Mouse (Mus musculus) forebrain, embryonic 15.5 days (tissue): Measurements from ENCODE around the gene Proser3. TPM values are rescaled to one million over a fixed set of nuclear protein-coding genes. Genes with fewer than 3 reads are reported as not detected.

Experiments used
- ATAC-seq: fragments of 200-750 bp; cut with Nextera tagmentation; replicated peaks from 2 replicates; pipeline ENCODE4 v1.8.0; 2017; ENCODE audit warnings: mild to moderate bottlenecking, moderate TSS enrichment, moderate library complexity
- H3K27ac ChIP-seq: fragments of 300-500 bp; sonication (generic); replicated peaks from 2 replicates; pipeline ENCODE4 v1.5.1; 2015; ENCODE audit warnings: mild to moderate bottlenecking, inconsistent platforms
- H3K27me3 ChIP-seq: fragments of 300-500 bp; sonication (generic); 2 replicates; pipeline ENCODE4 v1.6.1; 2015; ENCODE audit warnings: inconsistent platforms
- H3K36me3 ChIP-seq: fragments of 300-500 bp; sonication (generic); 2 replicates; pipeline ENCODE4 v1.6.1; 2015; ENCODE audit warnings: mild to moderate bottlenecking, inconsistent platforms
- H3K4me1 ChIP-seq: fragments of 300-500 bp; sonication (generic); 2 replicates; pipeline ENCODE4 v1.6.1; 2015; ENCODE audit warnings: inconsistent platforms
- H3K4me2 ChIP-seq: fragments of 300-500 bp; sonication (generic); replicated peaks from 2 replicates; pipeline ENCODE4 v1.6.1; 2015; ENCODE audit warnings: mild to moderate bottlenecking, inconsistent platforms
- H3K4me3 ChIP-seq: fragments of 300-500 bp; sonication (generic); 2 replicates; pipeline ENCODE4 v1.5.1; 2015; ENCODE audit warnings: mild to moderate bottlenecking, inconsistent platforms
- H3K9ac ChIP-seq: fragments of 300-500 bp; sonication (generic); replicated peaks from 2 replicates; pipeline ENCODE4 v1.6.1; 2015; ENCODE audit warnings: mild to moderate bottlenecking, inconsistent platforms
- H3K9me3 ChIP-seq: fragments of 300-500 bp; sonication (generic); 2 replicates; pipeline ENCODE4 v1.6.1; 2016; ENCODE audit warnings: inconsistent platforms
- WGBS: fragments of 180-500 bp; shearing (Covaris S2); methylation state at CpG from one replicate; pipeline ENCODE4 v1.1.7; 2015; ENCODE audit warnings: mixed read lengths; 5-methylcytosine and 5-hydroxymethylcytosine counted together
- polyA plus RNA-seq: library from polyadenylated mRNA; unstranded; fragments of >200 nt; fragmentation: Nextera tagmentation; extraction: Ambion mirVana; gene quantifications from 2 replicates; pipeline ENCODE4 v1.2.1, GENCODE M21; 2015

Gene Proser3
- polyA plus RNA-seq, 1 experiment from 2014 or later: 12.3 TPM

DNA sequence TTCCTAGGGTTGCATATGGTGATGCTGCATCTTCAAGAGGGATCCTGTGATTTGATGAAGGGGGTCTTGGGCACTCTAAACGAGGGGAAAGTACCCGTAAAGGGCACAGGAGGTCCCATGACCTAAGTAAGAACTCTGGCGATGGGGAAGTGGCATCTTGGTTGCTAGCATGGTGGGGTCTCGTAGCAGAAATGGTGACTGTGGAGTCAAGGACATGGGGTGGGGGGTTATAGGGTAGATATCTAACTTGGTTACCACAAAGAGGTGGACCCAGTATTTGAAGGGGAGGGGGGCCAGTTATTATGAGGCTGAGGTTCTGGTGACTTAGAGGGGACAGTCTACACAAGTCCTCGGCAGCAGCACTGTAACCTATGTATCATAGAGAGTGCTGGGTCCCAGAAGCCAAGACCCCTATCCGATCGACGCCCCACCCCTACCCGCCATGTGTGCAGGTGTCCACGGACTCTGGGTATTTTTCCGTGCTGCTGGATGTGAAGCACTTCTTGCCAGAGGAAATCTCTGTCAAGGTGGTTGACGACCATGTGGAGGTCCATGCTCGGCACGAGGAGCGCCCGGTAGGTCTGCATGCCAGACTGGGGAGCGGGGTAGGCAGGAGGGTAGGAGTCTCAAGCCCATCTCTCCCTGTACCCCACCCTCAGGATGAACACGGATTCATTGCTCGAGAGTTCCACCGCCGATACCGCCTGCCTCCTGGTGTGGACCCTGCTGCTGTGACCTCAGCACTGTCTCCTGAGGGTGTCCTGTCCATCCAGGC, 1.9 kb upstream of the Proser3 start:
- no peak for ATAC-seq

GRCm38 (mm10) chr7:30553021-30553589, 1.0 kb upstream of the Proser3 start:
- no peaks in the 10 kb centered on the region for H3K27me3 ChIP-seq
- ATAC-seq: no peak
- peak overlapping the region; percentile 54 for H3K9ac ChIP-seq
- 2% methylated on average over 23 of the region's 23 CpGs for WGBS
- H3K4me3 ChIP-seq: peak overlapping the region; percentile 74
- H3K9me3 ChIP-seq: no peaks in the 10 kb centered on the region
- H3K27ac ChIP-seq: peak overlapping the region; percentile 99
- peak overlapping the region; percentile 94 for H3K4me2 ChIP-seq
- peaks cover 23% of the 10 kb centered on the region for H3K4me1 ChIP-seq
- peaks cover 37% of the 10 kb centered on the region for H3K36me3 ChIP-seq

More for the DNA sequence above, 1.9 kb upstream of the Proser3 start:
- peaks cover 32% of the 10 kb centered on the region for H3K36me3 ChIP-seq
- no peaks in the 10 kb centered on the region for H3K27me3 ChIP-seq
- H3K27ac ChIP-seq: no peak overlapping the region
- 87% methylated on average over 22 of the region's 22 CpGs for WGBS
- H3K4me2 ChIP-seq: peak overlapping the region; percentile 94; the same call in 1 of the 2 replicates
- peaks cover 32% of the 10 kb centered on the region for H3K4me1 ChIP-seq
- H3K4me3 ChIP-seq: peak overlapping the region; percentile 74; the same call in 1 of the 2 replicates
- H3K9me3 ChIP-seq: no peaks in the 10 kb centered on the region
- 0 out of 2 replicates have a peak overlapping the region, but pooled peaks have one; percentile 54 for H3K9ac ChIP-seq

DNA sequence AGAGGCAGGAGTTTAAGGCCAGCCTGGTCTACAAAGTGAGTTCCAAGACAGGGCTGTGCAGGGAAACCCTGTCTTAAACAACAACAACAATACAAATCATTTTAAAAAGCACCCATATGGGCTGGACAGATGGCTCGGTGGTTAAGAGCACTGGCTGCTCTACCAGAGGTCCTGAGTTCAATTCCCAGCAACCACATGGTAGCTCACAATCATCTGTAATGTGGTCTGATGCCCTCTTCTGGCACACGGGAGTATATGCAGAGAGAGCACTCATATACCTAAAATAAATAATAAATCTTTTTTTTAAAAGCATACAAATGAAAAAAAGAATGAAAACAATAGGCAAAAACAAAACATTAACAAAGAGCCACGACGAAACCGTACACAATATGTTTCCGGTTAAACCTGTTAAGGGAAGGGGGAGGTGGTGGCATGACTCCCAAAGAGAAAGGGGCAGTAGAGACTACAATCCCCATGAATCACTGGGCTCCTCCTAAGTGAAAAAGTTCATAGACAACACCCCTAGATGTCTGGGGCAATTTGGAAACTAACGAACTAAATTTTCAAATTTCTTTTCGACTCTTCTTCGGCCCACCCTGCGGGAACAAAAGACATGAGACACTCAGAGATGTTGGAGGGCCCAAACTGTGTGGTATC, 526 bp downstream of the Proser3 start:
- peak; percentile 68 for ATAC-seq
- no peaks in the 10 kb centered on the region for H3K9me3 ChIP-seq
- peak overlapping the region; percentile 99 for H3K27ac ChIP-seq
- peak overlapping the region; percentile 66 for H3K9ac ChIP-seq
- H3K4me1 ChIP-seq: peaks cover 21% of the 10 kb centered on the region
- 2% methylated on average over 10 of the region's 10 CpGs for WGBS
- peak overlapping the region; percentile 74 for H3K4me3 ChIP-seq
- H3K4me2 ChIP-seq: peak overlapping the region; percentile 94
- peaks cover 33% of the 10 kb centered on the region for H3K36me3 ChIP-seq
- H3K27me3 ChIP-seq: no peaks in the 10 kb centered on the region

- H3K9ac ChIP-seq: no peak overlapping the region
- H3K9me3 ChIP-seq: no peaks in the 10 kb centered on the region
- H3K27me3 ChIP-seq: no peaks in the 10 kb centered on the region
- peaks cover 21% of the 10 kb centered on the region for H3K4me1 ChIP-seq
- ATAC-seq: no peak
- 86% methylated on average over 1 of the region's 1 CpGs for WGBS
- H3K4me2 ChIP-seq: no peak overlapping the region
- H3K36me3 ChIP-seq: peaks cover 33% of the 10 kb centered on the region
- H3K4me3 ChIP-seq: no peak overlapping the region
- 0 out of 2 replicates have a peak overlapping the region, but pooled peaks have one; percentile 21 for H3K27ac ChIP-seq
Observed at GRCm38 (mm10) chr7:30550603-30551002, 1.5 kb downstream of the Proser3 start.

GRCm38 (mm10) chr7:30549880-30550279, 2.2 kb downstream of the Proser3 start:
- Histone ChIP-seq H3K36me3 (peaks cover 26% of the 10 kb centered on the region), H3K27ac (no peak overlapping the region), H3K4me3 (no peak overlapping the region), H3K27me3 (no peaks in the 10 kb centered on the region), H3K9me3 (no peaks in the 10 kb centered on the region), H3K9ac (no peak overlapping the region), H3K4me2 (no peak overlapping the region), H3K4me1 (peaks cover 21% of the 10 kb centered on the region)
- no peak for ATAC-seq
- WGBS: 95% methylated on average over 2 of the region's 2 CpGs

- no peak overlapping the region for H3K9ac ChIP-seq
- H3K36me3 ChIP-seq: peaks cover 36% of the 10 kb centered on the region
Observed at GRCm38 (mm10) chr7:30544327-30544726, 7.8 kb downstream of the Proser3 start.

GRCm38 (mm10) chr7:30540572-30540971, 11.5 kb downstream of the Proser3 start:
- WGBS: 90% methylated on average over 7 of the region's 7 CpGs
- Histone ChIP-seq H3K4me2 (no peak overlapping the region), H3K27me3 (no peaks in the 10 kb centered on the region), H3K4me3 (no peak overlapping the region), H3K36me3 (peaks cover 15% of the 10 kb centered on the region), H3K4me1 (peaks cover 5% of the 10 kb centered on the region), H3K9me3 (no peaks in the 10 kb centered on the region), H3K9ac (no peak overlapping the region), H3K27ac (no peak overlapping the region)
- no peak for ATAC-seq

More at GRCm38 (mm10) chr7:30544327-30544726, 7.8 kb downstream of the Proser3 start:
- Histone ChIP-seq H3K27ac (no peak overlapping the region), H3K27me3 (no peaks in the 10 kb centered on the region), H3K9me3 (no peaks in the 10 kb centered on the region), H3K4me2 (no peak overlapping the region), H3K4me1 (no peaks in the 10 kb centered on the region), H3K4me3 (no peak overlapping the region)
- ATAC-seq: no peak
- 94% methylated on average over 2 of the region's 2 CpGs for WGBS

DNA sequence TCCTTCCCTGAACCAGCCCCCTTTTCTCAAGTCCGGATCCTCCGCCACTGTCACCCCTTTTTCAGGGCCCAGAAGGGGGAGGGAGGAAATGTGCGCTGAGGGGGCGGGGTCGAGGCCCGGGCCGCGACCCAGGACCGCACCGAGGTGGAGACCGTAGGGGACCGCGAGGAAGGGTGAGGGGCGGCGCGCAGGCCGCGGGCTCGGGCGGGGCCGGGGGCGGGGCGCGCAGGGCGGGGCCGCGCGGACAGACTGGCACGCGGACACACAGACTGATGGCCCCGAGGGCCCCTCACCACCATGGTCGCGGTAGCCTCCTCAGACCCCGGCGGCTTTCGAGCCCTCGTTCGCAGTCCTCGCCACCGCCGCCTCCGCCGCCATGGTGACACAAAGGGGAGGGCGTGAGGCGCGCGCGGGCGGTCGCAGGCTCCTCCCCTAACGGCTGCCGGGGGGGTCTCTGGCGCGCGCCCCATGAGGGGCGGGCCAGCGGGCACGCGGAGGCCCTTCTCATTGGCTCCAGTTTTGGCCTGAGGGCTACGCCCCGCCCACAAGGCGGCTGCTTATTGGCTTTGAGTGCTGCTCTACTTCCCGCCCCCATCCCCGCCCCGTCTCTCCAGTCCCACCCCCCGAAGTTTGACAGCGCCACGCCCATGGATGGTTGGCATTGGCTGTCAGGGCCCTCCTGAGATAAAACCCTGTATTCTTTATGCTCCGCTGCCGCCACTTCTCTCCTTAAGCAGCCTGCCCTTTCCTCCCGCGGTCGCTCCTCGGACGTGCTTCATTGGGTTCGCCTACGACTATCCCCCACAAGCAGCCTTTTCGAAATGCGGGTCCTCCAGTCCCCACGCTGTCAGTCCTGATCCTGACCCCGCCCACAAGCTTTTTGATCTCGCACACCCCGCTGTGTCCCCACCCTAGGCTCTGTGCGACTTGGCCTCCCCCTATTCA, 17.2 kb downstream of the Proser3 start, which contains the start of gene Arhgap33:
TSS of gene Arhgap33 (minus strand) at position 428 of the 945 bp plus-strand sequence.
- peak within 1 kb of the TSS; percentile 94 for H3K9ac ChIP-seq
- peak within 1 kb of the TSS; percentile 91 for H3K4me3 ChIP-seq
- peaks cover 29% of the 10 kb centered on the region for H3K36me3 ChIP-seq
- peak; percentile 87 for ATAC-seq
- under 1% methylated on average over 62 of the region's 84 CpGs for WGBS
- no peaks in the 10 kb centered on the region for H3K9me3 ChIP-seq
- H3K4me1 ChIP-seq: peaks cover 38% of the 10 kb centered on the region
- peak within 1 kb of the TSS; percentile 98 for H3K27ac ChIP-seq
- H3K4me2 ChIP-seq: peak within 1 kb of the TSS; percentile 78
- no peaks in the 10 kb centered on the region for H3K27me3 ChIP-seq

GRCm38 (mm10) chr7:30533941-30534632, 18.0 kb downstream of the Proser3 start:
- Histone ChIP-seq H3K4me2 (peak overlapping the region; percentile 78), H3K4me1 (peaks cover 38% of the 10 kb centered on the region), H3K27me3 (no peaks in the 10 kb centered on the region), H3K4me3 (peak overlapping the region; percentile 91), H3K27ac (peak overlapping the region; percentile 98), H3K9me3 (no peaks in the 10 kb centered on the region), H3K36me3 (peaks cover 33% of the 10 kb centered on the region), H3K9ac (peak overlapping the region; percentile 94)
- ATAC-seq: peak; percentile 48
- WGBS: 2% methylated on average over 26 of the region's 26 CpGs

GRCm38 (mm10) chr7:30532931-30533330, 19.2 kb downstream of the Proser3 start:
- no peak overlapping the region for H3K27ac ChIP-seq
- peak overlapping the region; percentile 78 for H3K4me2 ChIP-seq
- H3K4me3 ChIP-seq: peak overlapping the region; percentile 91
- peaks cover 45% of the 10 kb centered on the region for H3K36me3 ChIP-seq
- no peaks in the 10 kb centered on the region for H3K27me3 ChIP-seq
- H3K9ac ChIP-seq: peak overlapping the region; percentile 94
- no peak for ATAC-seq
- WGBS: 8% methylated on average over 8 of the region's 8 CpGs
- peaks cover 38% of the 10 kb centered on the region for H3K4me1 ChIP-seq
- H3K9me3 ChIP-seq: no peaks in the 10 kb centered on the region
